Mouse (Mus musculus) frontal cortex, postnatal 36 days (tissue): Measurements from ENCODE around the gene Cd2.

Experiments used
- DNase-seq, 2 experiments: peaks; one replicate each; pipeline ENCODE4 v3.0.0; 2022; ENCODE audit warnings: low spot score in 2 of 2

The Cd2 gene

DNA sequence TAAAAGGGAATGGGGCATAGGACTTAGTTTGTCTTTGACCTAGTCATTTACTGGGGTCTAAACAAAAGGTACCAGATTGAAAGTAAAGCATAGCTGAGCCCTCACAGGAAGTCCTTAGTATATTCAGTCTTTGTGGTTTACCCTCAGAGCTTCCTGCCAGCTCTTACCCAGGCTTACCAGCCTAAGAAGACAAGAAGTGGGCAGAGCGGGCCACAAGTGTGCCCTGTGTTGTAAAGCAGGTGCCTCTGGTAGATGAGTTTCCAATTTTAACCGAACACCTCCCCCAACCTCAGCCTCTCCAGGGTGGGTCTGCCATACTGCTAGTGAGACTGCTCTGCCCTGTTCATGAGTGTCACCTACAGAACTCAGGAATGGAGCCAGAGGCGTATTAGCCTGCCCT lies 12.9 kb downstream of the Cd2 start:
- DNase-seq = no peak

DNA sequence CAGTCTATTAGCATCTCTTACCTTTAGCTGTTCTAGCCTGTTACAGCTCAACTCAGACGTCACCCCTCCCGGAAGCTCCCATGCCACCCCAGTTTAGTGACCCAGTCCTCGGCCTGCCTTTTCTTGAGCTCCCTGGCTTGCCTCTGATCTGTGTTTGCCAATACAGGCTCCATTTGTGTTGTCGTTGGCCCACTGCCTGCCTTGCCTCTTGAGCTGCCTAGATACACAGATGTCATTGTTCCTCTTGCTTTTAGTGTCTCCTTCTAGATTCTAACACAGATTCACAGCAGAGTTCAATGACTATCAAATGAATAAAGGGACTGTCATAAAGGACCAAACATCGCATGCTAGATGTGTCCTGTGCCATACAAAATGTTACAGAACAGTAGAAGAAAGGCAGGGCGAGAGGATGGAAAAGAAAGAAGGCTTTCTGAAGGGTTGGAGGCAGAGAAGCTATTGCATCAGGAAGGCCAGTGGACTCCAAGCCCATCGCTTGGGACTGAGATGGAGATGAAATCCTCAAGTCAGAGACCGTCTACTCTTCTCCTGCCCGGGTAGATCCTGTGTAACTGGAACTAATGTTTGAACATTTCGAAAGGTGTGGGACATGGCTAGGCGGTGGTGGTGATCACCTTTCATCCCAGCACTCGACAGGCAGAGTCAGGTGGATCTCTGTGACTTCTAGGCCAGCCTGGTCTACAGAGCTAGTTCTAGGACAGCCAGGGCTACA lies 13.5 kb downstream of the Cd2 start:
- DNase-seq = peak in 1 of 2 experiments; percentile 34

DNA sequence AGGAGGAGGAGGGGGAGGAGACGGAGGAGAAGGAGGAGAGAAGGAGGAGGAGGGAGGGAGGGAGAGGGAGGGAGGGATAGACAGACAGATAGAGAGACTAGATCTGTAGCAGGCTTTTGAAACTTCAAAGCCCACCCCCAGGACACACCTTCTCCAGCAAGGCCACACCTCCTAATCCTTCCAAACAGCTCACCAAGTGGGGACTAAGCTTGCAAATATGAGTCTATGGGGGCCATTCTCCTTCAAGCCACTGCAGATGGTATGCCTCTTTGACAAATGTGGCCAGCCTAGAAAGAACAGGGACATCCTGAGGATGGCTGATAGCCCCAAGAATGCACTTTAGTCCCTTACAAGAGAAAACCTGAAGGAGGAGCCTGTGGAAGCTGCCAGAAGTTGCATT lies 15.6 kb downstream of the Cd2 start:
- no peak for DNase-seq

DNA sequence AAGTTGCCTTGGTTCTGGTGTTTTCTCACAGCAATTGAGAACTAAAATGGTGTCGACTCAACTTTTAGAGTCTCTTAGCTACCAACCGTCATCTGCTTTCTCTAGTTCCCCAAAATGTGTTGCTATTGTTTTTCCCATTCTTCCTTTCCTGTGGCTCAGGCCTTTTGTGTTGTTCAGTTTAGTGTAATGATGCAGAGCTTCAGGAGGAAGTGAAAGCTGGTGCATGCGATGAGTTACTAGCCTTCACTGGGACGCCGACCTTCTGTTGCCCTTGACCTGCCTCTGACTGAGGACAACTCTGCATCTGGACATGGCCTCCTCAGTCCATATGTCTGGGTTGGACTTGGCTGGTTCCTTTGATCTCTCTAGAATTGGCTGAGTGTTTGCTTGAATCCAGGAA lies 16.9 kb downstream of the Cd2 start:
- DNase-seq = no peak

DNA sequence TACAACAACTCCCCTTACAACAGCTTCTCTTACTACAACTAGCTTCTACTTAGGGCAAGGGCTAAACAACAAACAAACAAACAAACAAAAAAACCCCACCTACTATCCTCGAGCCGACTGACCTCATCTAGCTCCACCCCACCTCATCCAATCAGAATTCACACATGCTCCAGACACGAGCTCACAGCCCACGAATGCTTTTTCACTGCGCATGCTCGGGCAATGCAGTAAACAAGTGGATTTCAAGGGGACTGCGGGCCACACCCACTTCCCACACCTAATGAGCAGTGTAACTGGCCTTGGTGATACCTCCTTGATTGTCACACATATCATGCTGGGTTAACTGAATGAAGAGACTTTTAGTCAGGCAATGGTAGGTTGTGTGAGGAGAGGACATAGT lies 19.4 kb downstream of the Cd2 start:
- no peak for DNase-seq

DNA sequence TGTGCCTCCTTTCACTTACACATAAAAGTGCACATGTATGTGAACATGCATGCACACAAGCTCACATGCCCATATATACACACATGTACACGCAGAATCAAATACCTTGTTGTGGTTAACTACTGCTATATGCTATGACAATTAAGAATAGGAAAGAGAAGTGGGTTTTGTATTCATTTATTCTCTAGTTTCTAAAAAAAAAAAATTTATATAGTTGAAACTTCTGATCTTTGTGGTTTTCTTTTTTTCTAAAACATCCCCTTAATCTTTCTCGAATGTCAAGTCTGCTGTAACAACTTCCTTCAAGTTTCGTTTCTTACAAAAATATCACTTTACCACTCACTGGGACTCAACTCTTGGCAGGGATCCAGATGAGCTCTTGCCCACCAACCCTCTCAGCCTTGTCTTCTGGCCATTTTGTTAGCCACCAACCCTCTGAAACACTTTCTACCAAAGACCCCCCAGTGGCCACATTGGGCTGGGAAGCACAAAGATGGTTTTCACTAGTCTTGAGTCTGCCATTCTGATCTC lies 22.1 kb downstream of the Cd2 start:
- no peak for DNase-seq

DNA sequence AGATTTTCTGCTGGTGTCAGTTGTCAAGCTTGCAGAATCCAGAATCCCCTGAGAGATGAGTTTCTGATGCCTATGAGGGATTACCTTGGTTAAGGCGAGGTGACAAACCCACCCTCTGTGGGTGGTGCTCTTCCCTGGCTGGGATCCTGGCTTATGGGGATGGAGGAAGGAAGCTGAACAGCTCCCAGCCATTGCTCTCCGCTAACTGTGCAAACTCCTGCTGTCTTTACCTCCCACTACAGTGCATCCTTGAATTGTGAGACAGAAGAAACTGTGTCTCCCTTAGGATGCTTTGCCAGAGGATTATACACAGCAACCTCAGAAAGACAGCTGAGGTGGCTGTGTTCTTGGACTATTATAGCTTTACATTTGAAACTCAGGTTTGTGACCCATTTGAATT lies 28.8 kb downstream of the Cd2 start:
- DNase-seq = peak in 1 of 2 experiments; percentile 22

DNA sequence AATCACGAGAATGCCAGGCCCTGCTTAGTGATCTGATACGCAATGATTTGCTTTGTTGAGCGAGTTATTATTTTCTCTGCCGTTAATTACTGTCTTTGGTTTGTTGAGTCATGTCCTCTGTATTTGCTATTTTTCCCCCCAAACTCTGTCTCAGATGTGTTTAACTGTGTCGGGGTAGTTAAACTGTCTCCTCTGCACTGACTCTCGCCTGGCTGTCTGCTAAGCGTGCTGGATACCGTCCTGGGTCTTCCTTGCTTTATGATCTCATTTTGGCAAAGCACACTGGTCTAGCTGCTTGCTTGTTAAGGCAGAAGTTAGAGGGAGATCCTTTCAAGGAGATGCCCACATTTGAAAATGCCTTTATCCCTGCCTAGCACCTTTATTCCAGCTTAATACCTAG lies 31.6 kb downstream of the Cd2 start:
- no peak for DNase-seq

DNA sequence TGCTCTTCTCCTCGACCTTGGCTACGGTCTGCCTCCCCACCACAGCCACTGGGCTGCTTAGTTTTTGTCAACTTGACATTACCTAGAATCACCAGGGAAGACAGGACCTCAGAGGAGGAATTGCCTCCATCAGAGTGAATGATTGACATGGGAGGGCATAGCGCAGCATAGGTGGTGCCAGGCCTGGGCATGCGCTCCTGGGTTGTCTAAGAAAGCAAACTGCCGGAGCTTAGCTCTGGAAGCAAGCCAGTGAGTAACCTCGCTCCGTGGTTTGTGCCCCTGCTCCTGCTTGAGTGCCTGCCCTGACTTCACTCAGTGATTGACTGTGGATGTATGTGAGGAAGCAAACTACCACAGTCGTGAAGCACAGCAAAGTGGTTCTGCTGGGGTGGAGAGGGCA lies 35.6 kb downstream of the Cd2 start:
- DNase-seq = no peak

DNA sequence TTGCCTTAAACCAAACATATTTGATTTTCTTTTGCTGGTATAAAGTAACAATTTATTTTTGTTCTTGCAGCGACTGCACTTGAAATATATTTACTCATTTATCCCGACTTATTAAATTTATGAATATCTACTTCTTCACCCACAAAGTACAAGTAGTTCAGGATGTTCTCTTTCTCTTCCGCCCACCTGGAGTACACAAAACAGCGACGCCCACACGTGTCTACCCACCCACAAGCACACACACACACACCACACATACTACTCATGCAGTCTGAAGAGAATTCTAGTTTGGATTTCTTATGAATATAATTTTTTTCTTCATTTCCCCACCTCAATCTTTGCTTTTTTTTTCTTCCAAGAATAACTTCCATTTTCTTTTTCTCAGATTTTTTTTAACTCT lies 37.9 kb downstream of the Cd2 start:
- peak in 1 of 2 experiments; percentile 25 for DNase-seq

DNA sequence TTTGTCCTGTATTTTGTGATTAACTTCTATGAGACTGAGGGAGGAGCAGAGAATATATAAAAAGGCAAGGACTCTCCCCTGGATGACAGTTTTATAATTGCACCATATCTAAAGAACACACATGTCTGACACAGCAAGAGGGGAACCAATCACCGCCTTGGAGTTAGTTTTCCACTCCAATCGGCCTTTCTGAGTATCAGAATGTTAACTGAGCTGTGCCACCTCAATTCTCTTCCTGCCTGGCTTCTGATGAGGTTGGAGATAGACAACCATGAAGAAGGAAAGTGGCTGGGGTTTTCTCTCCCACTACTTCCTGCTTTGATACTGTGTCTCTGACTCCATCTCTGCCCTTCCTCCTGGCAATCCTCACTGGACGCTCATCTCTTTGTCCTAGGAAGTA lies 42.5 kb downstream of the Cd2 start:
- DNase-seq = no peak

DNA sequence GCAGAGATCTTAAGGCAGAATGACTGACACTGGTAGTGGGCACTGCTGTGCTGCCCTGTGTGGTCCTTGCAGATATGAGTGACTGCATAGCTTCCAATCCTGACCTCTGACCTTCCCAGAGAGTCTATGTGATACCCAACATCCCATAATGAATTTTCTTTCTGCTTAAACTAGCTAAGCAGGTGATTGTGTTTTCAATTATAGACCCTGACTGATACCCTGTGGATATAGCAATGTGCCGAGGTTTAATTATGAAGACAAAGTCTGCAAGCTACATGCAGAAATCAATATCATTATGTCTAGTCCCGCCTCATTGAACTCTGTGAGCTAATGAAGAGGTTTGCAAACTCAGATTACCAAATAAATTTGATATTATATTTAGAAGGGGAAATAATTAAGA lies 44.7 kb downstream of the Cd2 start:
- DNase-seq = no peak

DNA sequence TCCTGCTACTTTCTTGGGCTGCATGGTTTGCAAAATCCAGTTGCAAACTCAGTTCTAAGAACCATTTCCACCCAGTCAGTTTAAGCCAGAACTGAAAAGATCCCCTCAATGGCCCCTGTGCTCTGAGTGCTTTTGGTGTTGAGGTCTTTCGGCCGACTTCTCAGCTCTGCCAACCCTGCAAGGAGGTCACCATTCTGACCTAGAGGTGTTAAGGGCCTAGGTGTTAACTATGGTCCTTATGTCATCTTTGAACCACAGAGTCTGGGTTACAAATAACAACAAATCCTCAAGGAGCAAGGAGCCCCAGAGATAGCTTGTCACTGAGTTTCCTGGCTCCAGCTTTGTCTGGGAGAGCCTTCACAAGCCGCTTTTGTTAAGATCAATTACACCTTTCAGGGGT lies 45.9 kb downstream of the Cd2 start:
- no peak for DNase-seq

DNA sequence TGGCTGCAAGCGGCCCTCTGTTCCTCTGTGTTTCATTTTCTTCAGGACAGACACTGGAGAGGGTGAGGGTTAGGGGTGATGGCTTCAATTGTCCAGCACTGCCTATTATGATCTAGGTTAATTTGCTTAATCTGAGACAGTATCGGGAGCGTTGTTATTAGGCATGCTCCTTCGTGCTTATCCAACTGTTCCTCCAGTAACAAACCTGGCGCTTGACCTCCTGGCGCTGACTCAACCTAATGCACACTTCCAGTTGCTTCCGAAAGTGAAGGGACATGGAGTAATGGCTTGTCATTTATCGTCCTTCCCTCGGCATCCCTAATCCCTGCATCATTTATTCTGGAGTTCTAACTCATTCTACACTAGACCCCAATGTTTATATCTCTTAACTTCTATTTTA lies 46.9 kb downstream of the Cd2 start:
- DNase-seq = no peak

DNA sequence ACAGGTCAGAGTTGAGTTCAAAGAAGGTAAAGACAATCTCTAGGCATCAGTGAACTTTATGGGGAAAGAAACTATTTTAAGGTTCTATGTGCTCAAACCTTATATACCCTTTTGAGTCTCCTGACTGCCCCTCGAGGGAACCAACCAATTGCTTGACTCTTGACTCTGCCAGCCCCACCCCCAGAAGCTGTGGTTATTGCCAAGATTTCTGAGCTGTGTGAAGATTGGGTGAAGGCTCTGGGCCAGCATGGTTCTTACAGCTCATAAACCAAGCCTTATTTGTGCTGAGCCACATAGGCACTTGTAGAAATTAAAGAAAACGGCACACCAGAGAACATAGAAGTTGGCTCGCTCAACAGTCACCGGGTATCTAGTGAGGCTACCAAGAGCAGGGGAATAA lies 48.5 kb downstream of the Cd2 start:
- DNase-seq = no peak

DNA sequence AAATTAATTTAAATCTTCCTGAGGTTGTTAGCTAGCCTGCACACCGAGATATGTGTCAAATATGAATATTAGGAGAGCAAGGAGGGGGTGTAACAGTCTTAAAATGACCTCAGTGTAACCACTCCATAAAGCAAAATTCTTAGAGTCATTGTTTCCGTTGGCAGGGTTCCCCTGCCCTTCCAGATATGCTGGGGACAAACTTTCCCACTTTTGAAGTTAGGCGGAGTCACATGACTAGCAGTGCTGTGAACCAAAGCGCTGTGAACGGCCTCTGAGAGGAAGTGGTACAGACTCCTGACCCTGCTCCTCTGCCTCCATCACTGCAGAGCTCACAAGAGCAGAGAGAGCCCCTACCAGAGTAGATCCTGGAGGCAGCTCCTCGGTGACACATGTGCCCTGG lies 49.0 kb downstream of the Cd2 start:
- no peak for DNase-seq

DNA sequence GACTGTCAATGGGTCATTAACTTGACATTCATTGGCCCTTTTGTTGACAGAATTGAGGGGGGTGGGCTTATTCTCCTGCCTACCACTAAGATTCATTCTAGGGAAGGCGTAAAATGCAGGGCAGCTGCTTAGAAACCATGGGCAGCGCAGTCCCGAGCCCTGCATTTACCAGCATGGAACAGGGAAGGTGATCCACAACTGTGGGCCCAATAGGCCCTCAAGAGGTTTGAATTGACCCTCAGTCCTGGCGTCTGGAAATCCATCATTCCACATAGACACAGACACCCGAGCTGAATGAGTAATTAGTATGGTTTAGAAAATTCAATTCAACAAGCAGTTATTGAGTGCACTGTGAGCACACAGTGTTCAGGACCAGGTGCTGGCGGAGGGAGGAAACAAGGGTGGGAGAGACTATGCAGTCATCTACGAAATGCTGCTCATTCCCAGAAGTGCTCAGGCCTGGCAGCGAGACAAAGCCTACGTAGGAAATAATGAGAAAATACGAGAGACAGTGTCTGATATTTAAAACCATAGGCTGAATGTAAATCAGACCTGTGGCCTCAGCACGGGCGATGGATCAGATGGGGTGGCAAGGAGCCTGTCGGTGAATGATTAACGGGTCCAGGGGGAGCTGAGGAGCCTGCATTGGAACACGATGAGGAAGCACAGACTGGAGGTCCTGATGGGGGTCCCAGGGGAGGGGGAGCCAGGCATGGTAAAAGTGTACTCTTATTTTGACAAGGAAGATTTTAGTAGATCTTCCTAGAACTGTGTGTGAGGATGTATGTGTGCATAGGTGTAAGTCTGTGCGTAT lies 50.5 kb downstream of the Cd2 start:
- no peak for DNase-seq

DNA sequence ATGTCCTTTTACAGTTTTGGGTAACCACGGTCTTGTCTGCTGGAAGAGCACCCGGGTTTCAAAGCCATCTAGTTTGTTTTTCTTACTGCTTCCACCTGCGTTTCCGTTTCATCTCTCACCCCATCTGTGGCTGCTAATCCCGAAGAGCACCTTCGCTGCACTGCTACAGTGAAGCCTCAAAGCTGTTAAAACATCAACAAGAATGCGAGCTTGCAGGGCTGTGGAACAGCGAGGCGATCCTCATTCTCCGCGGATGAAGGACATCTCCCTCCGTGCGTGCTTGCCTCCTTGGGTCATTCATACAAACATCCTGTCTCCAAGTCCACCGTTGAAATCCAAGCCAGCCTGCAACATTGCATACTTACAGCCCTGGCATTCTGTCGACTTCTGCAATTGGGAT lies 51.5 kb downstream of the Cd2 start:
- no peak for DNase-seq

DNA sequence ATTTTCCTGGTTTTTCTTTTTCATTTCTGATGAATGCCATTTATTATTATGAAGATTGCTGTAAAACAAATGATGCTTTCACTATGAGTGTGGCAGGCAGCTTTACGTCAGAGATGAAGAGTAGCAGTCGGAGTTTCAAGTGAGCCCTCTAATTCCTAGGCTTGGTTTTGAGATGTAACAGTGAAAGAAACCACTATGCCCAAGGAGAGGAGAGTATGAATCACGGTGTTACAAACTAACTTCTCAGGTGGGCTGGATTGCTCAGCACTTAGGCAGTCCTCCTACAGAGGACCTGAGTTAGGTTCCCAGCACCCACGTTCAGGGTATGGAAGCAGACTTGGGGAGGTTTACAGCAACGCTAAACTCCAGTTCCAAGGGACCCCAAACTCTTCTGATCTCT lies 52.4 kb downstream of the Cd2 start:
- DNase-seq = no peak

DNA sequence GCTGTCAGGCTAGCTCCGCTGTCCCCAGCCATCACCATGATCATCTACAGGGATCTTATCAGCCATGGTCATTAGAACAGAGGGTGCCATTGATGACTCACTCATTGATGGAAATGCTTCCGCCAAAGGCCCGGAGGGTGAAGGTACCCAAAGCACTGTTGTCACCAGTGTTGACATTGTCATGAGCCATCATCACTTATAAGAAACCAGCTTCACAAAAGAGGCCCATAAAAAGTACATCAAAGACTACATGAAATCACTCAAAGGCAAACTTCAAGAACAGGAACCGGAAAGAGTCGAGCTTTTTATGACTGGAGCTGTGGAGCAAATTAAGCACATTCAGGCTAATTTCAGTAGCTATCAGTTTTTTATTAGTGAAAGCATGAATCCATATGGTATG lies 54.3 kb downstream of the Cd2 start:
- no peak for DNase-seq

DNA sequence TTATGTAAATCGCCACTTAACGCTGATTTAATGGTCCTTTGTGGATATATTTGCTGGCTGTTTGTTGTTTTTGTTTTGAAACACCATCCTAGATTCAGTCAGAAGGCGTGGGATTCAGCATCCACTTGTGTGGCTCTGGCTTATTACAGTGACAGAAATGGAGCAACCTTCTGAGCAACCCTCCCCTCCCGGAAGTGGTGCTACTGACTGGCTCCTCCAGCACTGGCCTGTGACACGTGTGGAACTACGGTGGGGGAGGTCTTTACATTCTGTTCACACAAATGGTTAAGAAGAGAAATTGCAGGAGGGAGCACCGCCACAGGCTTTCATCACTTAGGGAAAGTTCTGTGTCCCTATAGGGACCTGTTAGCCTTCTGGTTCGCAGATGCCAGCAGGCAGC lies 55.2 kb downstream of the Cd2 start:
- no peak for DNase-seq

DNA sequence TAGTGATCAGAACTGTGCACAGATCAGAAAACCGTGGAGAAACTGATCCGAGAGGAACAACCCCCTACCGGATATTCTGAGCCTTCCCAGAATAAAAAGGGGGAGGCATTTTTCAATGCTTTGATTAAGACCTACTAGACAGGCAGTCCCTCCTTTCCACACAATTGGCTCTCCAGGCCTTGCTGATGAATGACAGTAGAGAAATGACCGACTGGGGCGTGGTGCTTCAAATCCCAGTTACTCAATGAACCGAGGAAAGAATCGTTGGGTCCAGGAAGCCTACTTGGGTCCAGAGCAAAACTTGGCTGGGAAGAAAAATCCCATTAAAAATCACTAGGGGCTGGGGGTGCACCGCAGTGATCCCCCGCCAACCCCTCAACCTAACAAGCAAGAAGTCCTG lies 57.5 kb downstream of the Cd2 start:
- DNase-seq = no peak

DNA sequence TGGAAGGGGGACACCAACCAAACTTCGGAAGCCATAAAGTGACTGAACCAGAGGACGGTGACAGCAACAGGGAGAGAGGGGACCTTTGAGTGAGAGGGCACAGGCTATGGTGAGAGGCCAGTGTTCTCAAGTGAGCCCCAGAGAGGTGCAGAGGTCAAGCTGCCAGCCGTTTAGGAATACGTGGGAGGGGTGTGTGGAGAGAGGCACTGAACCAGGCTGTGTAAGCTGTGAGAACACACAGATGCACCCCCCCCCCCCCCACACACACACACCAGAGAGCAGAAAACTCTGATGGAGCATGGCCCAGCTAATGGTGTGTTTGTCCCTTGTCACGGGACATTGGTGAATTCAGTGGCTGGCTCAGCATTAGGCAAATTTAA lies 58.2 kb downstream of the Cd2 start:
- no peak for DNase-seq
